Mouse (Mus musculus) forebrain, embryonic 16.5 days (tissue): Measurements from ENCODE around the gene Cep112. TPM values are rescaled to one million over a fixed set of nuclear protein-coding genes. Genes with fewer than 3 reads are reported as not detected.

Source experiments
- ATAC-seq: fragments of 200-750 bp; cut with Nextera tagmentation; 2 replicates; pipeline ENCODE4 v1.8.0; 2017; ENCODE audit warnings: mild to moderate bottlenecking, moderate library complexity
- H3K27ac ChIP-seq: fragments of 300-500 bp; sonication (generic); 2 replicates; pipeline ENCODE4 v1.5.1; 2014; ENCODE audit warnings: low read length, control low read depth
- H3K27me3 ChIP-seq: fragments of 300-500 bp; sonication (generic); replicated peaks from 2 replicates; pipeline ENCODE4 v1.6.1; 2014; ENCODE audit warnings: low read length; ENCODE audit not compliant: control insufficient read depth, insufficient read depth
- H3K36me3 ChIP-seq: fragments of 300-500 bp; sonication (generic); 2 replicates; pipeline ENCODE4 v1.6.1; 2014; ENCODE audit not compliant: control insufficient read depth, insufficient read depth
- H3K4me1 ChIP-seq: fragments of 300-500 bp; sonication (generic); replicated peaks from 2 replicates; pipeline ENCODE4 v1.6.1; 2014; ENCODE audit warnings: low read length; ENCODE audit not compliant: control insufficient read depth, insufficient read depth
- H3K4me2 ChIP-seq: fragments of 300-500 bp; sonication (generic); 2 replicates; pipeline ENCODE4 v1.6.1; 2014; ENCODE audit warnings: mild to moderate bottlenecking, low read length, control low read depth
- H3K4me3 ChIP-seq: fragments of 300-500 bp; sonication (generic); replicated peaks from 2 replicates; pipeline ENCODE4 v1.5.1; 2014; ENCODE audit warnings: mild to moderate bottlenecking, low read length, control low read depth
- H3K9ac ChIP-seq: fragments of 300-500 bp; sonication (generic); replicated peaks from 2 replicates; pipeline ENCODE4 v1.6.1; 2014; ENCODE audit warnings: low read depth, low read length, control low read depth
- H3K9me3 ChIP-seq: fragments of 300-500 bp; sonication (generic); 2 replicates; pipeline ENCODE4 v1.6.1; 2016; ENCODE audit warnings: low read length; ENCODE audit not compliant: control insufficient read depth
- WGBS: fragments of 180-500 bp; shearing (Covaris S2); extraction: QIAGEN DNeasy Blood & Tissue Kit; methylation state at CpG from one replicate; pipeline ENCODE4 v1.1.7; 2014; 5-methylcytosine and 5-hydroxymethylcytosine counted together
- polyA plus RNA-seq: library from polyadenylated mRNA; unstranded; fragments of >200 nt; fragmentation: Nextera tagmentation; extraction: Ambion mirVana; gene quantifications from 2 replicates; pipeline ENCODE4 v1.2.1, GENCODE M21; 2015

Gene Cep112
- polyA plus RNA-seq, 1 experiment from 2014 or later, result 14.2 TPM

GRCm38 (mm10) chr11:108840195-108840594 is 415.2 kb downstream of the Cep112 start:
- Histone ChIP-seq H3K9me3 (no peaks in the 10 kb centered on the region), H3K9ac (no peak overlapping the region), H3K4me2 (no peak overlapping the region), H3K4me3 (no peak overlapping the region), H3K27me3 (no peaks in the 10 kb centered on the region), H3K27ac (no peak overlapping the region), H3K36me3 (no peaks in the 10 kb centered on the region), H3K4me1 (no peaks in the 10 kb centered on the region)
- ATAC-seq, result no peak
- 93% methylated on average over 3 of the region's 3 CpGs for WGBS

- no peaks in the 10 kb centered on the region for H3K4me1 ChIP-seq
- H3K36me3 ChIP-seq, result no peaks in the 10 kb centered on the region
- H3K4me2 ChIP-seq, result no peak overlapping the region
- 30% methylated on average over 2 of the region's 2 CpGs for WGBS
- H3K4me3 ChIP-seq, result no peak overlapping the region
- H3K27me3 ChIP-seq, result no peaks in the 10 kb centered on the region
- ATAC-seq, result no peak
- no peaks in the 10 kb centered on the region for H3K9me3 ChIP-seq
- no peak overlapping the region for H3K9ac ChIP-seq
- no peak overlapping the region for H3K27ac ChIP-seq
These were observed 417.8 kb downstream of the Cep112 start for GRCm38 (mm10) chr11:108842765-108843164.

DNA sequence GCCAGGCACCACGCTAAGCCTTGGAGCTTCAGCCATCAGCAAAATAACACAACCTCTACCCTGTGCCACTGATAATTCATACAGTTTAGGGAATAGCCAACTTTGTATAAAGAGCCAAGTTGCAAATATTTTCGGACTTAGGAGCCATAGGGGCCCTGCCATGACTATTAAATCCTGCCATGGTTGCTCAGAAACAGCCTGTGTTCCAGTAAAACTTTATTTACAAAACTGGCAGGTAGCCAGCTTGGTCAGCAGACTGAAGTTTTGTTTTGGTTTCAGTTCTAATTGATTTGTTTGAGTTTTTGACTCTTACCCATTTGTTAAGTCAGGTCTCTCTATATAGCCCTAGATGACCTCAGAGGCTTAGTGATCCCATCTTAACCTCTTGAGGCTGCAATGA is 421.0 kb downstream of the Cep112 start:
- no peak overlapping the region for H3K9ac ChIP-seq
- no peak for ATAC-seq
- H3K4me2 ChIP-seq, result no peak overlapping the region
- no peaks in the 10 kb centered on the region for H3K9me3 ChIP-seq
- no peaks in the 10 kb centered on the region for H3K4me1 ChIP-seq
- WGBS, result 51% methylated on average over 2 of the region's 2 CpGs
- H3K27ac ChIP-seq, result no peak overlapping the region
- no peak overlapping the region for H3K4me3 ChIP-seq
- no peaks in the 10 kb centered on the region for H3K36me3 ChIP-seq
- H3K27me3 ChIP-seq, result no peaks in the 10 kb centered on the region

GRCm38 (mm10) chr11:108846479-108846878 is 421.5 kb downstream of the Cep112 start:
- WGBS, result 89% methylated on average over 3 of the region's 3 CpGs
- Histone ChIP-seq H3K27me3 (no peaks in the 10 kb centered on the region), H3K36me3 (no peaks in the 10 kb centered on the region), H3K4me3 (no peak overlapping the region), H3K27ac (no peak overlapping the region), H3K9ac (no peak overlapping the region), H3K4me1 (no peaks in the 10 kb centered on the region), H3K4me2 (no peak overlapping the region), H3K9me3 (no peaks in the 10 kb centered on the region)
- no peak for ATAC-seq

- Histone ChIP-seq H3K9ac (no peak overlapping the region), H3K9me3 (no peaks in the 10 kb centered on the region), H3K36me3 (no peaks in the 10 kb centered on the region), H3K4me1 (no peaks in the 10 kb centered on the region), H3K27ac (no peak overlapping the region), H3K4me2 (no peak overlapping the region), H3K27me3 (no peaks in the 10 kb centered on the region), H3K4me3 (no peak overlapping the region)
- 100% methylated on average over 1 of the region's 1 CpGs for WGBS
- ATAC-seq, result no peak
These were observed 426.8 kb downstream of the Cep112 start for GRCm38 (mm10) chr11:108851771-108852170.

GRCm38 (mm10) chr11:108857254-108857653 is 432.3 kb downstream of the Cep112 start:
- Histone ChIP-seq H3K9me3 (no peaks in the 10 kb centered on the region), H3K4me2 (no peak overlapping the region), H3K9ac (no peak overlapping the region), H3K4me1 (peaks cover 11% of the 10 kb centered on the region), H3K4me3 (no peak overlapping the region), H3K27ac (no peak overlapping the region), H3K27me3 (no peaks in the 10 kb centered on the region), H3K36me3 (no peaks in the 10 kb centered on the region)
- WGBS, result 55% methylated on average over 6 of the region's 6 CpGs
- ATAC-seq, result no peak

DNA sequence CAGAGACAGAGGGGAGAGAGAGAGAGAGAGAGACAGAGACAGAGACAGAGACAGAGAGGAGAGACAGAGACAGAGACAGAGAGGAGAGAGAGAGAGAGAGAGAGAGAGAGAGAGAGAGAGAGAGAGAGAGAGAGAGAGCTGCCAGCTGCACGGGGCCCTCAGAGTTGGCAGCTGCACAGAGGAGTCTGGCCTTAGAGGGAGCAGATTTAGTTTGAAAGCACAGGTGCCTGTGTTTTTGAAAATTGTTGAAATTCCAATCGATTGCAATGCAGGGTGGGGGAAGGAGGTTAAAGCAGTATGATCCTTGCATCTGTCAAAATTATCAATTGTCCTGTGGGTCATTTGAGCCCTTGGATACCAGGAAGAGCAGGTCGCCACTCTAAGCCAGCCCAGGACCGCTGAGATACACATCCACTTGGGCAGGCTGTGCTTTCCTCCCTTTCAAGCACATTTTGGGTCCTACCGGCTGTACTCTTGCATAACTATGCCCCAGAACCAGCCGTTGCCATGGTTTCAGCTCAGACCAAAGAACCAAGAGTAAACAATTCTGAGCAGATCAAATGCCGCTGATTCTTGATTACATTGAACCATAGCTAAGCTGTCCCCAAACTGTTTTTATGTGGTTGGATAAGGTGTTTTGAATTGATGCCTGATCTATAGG is 432.8 kb downstream of the Cep112 start:
- H3K36me3 ChIP-seq, result no peaks in the 10 kb centered on the region
- peak overlapping the region; percentile 44; the same call in 1 of the 2 replicates for H3K27ac ChIP-seq
- no peaks in the 10 kb centered on the region for H3K27me3 ChIP-seq
- H3K4me3 ChIP-seq, result no peak overlapping the region
- ATAC-seq, result no peak
- H3K9me3 ChIP-seq, result no peaks in the 10 kb centered on the region
- H3K4me2 ChIP-seq, result no peak overlapping the region
- H3K4me1 ChIP-seq, result peaks cover 11% of the 10 kb centered on the region
- H3K9ac ChIP-seq, result no peak overlapping the region
- 33% methylated on average over 7 of the region's 7 CpGs for WGBS

- Histone ChIP-seq H3K4me1 (peaks cover 11% of the 10 kb centered on the region), H3K4me3 (no peak overlapping the region), H3K4me2 (no peak overlapping the region), H3K9ac (no peak overlapping the region), H3K36me3 (no peaks in the 10 kb centered on the region), H3K27ac (no peak overlapping the region; the same call in 1 of the 2 replicates), H3K27me3 (no peaks in the 10 kb centered on the region), H3K9me3 (no peaks in the 10 kb centered on the region)
- WGBS, result 48% methylated on average over 3 of the region's 3 CpGs
- no peak for ATAC-seq
These were observed 433.4 kb downstream of the Cep112 start for GRCm38 (mm10) chr11:108858339-108858804.

DNA sequence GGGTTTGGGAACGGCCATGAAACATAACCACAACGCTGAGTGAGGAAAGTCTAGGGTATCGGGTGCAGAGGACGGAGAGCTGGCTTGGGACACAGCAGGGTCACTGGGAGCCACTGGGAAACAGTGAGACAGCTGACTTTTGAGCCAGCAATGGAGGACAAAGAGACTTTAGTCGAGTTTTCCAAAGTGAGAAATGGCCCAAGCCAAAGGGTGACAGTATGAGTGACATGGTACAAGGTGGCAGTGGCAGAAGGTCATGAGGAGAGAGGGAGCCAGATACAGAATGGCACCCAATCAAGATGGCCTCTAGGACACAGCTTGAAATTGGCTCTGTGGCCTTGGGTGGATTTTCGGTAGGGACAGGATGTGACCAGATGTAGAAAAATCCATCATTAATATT is 433.9 kb downstream of the Cep112 start:
- H3K9ac ChIP-seq, result no peak overlapping the region
- WGBS, result 88% methylated on average over 6 of the region's 6 CpGs

GRCm38 (mm10) chr11:108862360-108862759 is 437.4 kb downstream of the Cep112 start:
- Histone ChIP-seq H3K27ac (no peak overlapping the region), H3K4me3 (no peak overlapping the region), H3K4me2 (no peak overlapping the region), H3K36me3 (no peaks in the 10 kb centered on the region), H3K4me1 (peaks cover 11% of the 10 kb centered on the region), H3K9ac (no peak overlapping the region), H3K27me3 (no peaks in the 10 kb centered on the region), H3K9me3 (no peaks in the 10 kb centered on the region)
- no peak for ATAC-seq
- 25% methylated on average over 6 of the region's 6 CpGs for WGBS

More for the DNA sequence above, 433.9 kb downstream of the Cep112 start:
- Histone ChIP-seq H3K4me1 (peaks cover 11% of the 10 kb centered on the region), H3K4me2 (no peak overlapping the region), H3K36me3 (no peaks in the 10 kb centered on the region), H3K9me3 (no peaks in the 10 kb centered on the region), H3K27ac (no peak overlapping the region), H3K4me3 (no peak overlapping the region), H3K27me3 (no peaks in the 10 kb centered on the region)
- ATAC-seq, result no peak
